Mouse (Mus musculus): ENCODE measurements around the gene Abhd8. TPM values are rescaled to one million over a fixed set of nuclear protein-coding genes. Genes with fewer than 3 reads are reported as not detected.
"Not testable (repeated sequence)": the region's sequence is repeated elsewhere in the genome, so short reads cannot be mapped to it uniquely, and the experiment has no call there.

Abhd8 gene
- polyA plus RNA-seq, 1 experiment from 2014 or later = 15.2 TPM

- H3K4me3 ChIP-seq (ENCODE audit: low read depth, low read length) = no peak overlapping the region
- no peaks in the 10 kb centered on the region for H3K9me3 ChIP-seq (ENCODE audit: control insufficient read depth)
- no peaks in the 10 kb centered on the region for H3K4me1 ChIP-seq (replicated peaks; ENCODE audit: control insufficient read depth, insufficient read depth, low read length)
- no peaks in the 10 kb centered on the region for H3K27me3 ChIP-seq (replicated peaks; ENCODE audit: control insufficient read depth, insufficient read depth, low read length)
- no peak overlapping the region for H3K27ac ChIP-seq (ENCODE audit: low read depth, low read length)
- H3K9ac ChIP-seq (ENCODE audit: low read depth, low read length) = no peak overlapping the region
- no peak overlapping the region for H3K4me2 ChIP-seq (replicated peaks; ENCODE audit: low read depth)
- peak; percentile 83 for TF ChIP-seq CTCF (IDR thresholded peaks at IDR 0.05; ENCODE audit: low read depth)
- WGBS = under 1% methylated on average over 7 of the region's 7 CpGs
- ATAC-seq = no peak
- H3K36me3 ChIP-seq (ENCODE audit: control insufficient read depth, insufficient read depth) = no peaks in the 10 kb centered on the region
Observed at GRCm38 (mm10) chr8:71441404-71441803, 22.1 kb downstream of the Abhd8 start.

- no peaks in the 10 kb centered on the region for H3K4me1 ChIP-seq (replicated peaks; ENCODE audit: control insufficient read depth, insufficient read depth, low read length)
- H3K27ac ChIP-seq (ENCODE audit: low read depth, low read length) = no peak overlapping the region
- TF ChIP-seq CTCF (IDR thresholded peaks at IDR 0.05; ENCODE audit: low read depth) = no peak
- H3K4me2 ChIP-seq (replicated peaks; ENCODE audit: low read depth) = no peak overlapping the region
- ATAC-seq = no peak
- no peak overlapping the region for H3K9ac ChIP-seq (ENCODE audit: low read depth, low read length)
- no peak overlapping the region for H3K4me3 ChIP-seq (ENCODE audit: low read depth, low read length)
- H3K36me3 ChIP-seq (ENCODE audit: control insufficient read depth, insufficient read depth) = no peaks in the 10 kb centered on the region
- H3K27me3 ChIP-seq (replicated peaks; ENCODE audit: control insufficient read depth, insufficient read depth, low read length) = no peaks in the 10 kb centered on the region
- no peaks in the 10 kb centered on the region for H3K9me3 ChIP-seq (ENCODE audit: control insufficient read depth)
- WGBS = 47% methylated on average over 3 of the region's 3 CpGs
Observed at GRCm38 (mm10) chr8:71437041-71437440, 26.4 kb downstream of the Abhd8 start.

GRCm38 (mm10) chr8:71432935-71433334 lies 30.5 kb downstream of the Abhd8 start:
- not testable (repeated sequence) for ATAC-seq; H3K27ac ChIP-seq (ENCODE audit: low read depth, low read length); H3K36me3 ChIP-seq (ENCODE audit: control insufficient read depth, insufficient read depth); H3K27me3 ChIP-seq (replicated peaks; ENCODE audit: control insufficient read depth, insufficient read depth, low read length); H3K4me2 ChIP-seq (replicated peaks; ENCODE audit: low read depth); H3K4me3 ChIP-seq (ENCODE audit: low read depth, low read length); H3K9me3 ChIP-seq (ENCODE audit: control insufficient read depth); H3K4me1 ChIP-seq (replicated peaks; ENCODE audit: control insufficient read depth, insufficient read depth, low read length); H3K9ac ChIP-seq (ENCODE audit: low read depth, low read length)
- 97% methylated on average over 1 of the region's 1 CpGs for WGBS

GRCm38 (mm10) chr8:71422121-71422520 lies 41.3 kb downstream of the Abhd8 start:
- no peak for ATAC-seq
- H3K4me1 ChIP-seq (replicated peaks; ENCODE audit: control insufficient read depth, insufficient read depth, low read length) = no peaks in the 10 kb centered on the region
- H3K4me3 ChIP-seq (ENCODE audit: low read depth, low read length) = no peak overlapping the region
- TF ChIP-seq CTCF (IDR thresholded peaks at IDR 0.05; ENCODE audit: low read depth) = no peak
- H3K36me3 ChIP-seq (ENCODE audit: control insufficient read depth, insufficient read depth) = no peaks in the 10 kb centered on the region
- no peaks in the 10 kb centered on the region for H3K9me3 ChIP-seq (ENCODE audit: control insufficient read depth)
- H3K27me3 ChIP-seq (replicated peaks; ENCODE audit: control insufficient read depth, insufficient read depth, low read length) = no peaks in the 10 kb centered on the region
- H3K4me2 ChIP-seq (replicated peaks; ENCODE audit: low read depth) = no peak overlapping the region
- H3K27ac ChIP-seq (ENCODE audit: low read depth, low read length) = no peak overlapping the region
- H3K9ac ChIP-seq (ENCODE audit: low read depth, low read length) = no peak overlapping the region

GRCm38 (mm10) chr8:71411535-71412273 lies 51.8 kb downstream of the Abhd8 start:
- no peak for ATAC-seq
- no peak for TF ChIP-seq CTCF (IDR thresholded peaks at IDR 0.05; ENCODE audit: low read depth)
- Histone ChIP-seq H3K9ac (ENCODE audit: low read depth, low read length) (no peak overlapping the region), H3K27ac (ENCODE audit: low read depth, low read length) (no peak overlapping the region), H3K36me3 (ENCODE audit: control insufficient read depth, insufficient read depth) (peaks cover 12% of the 10 kb centered on the region; the same call in 1 of the 2 replicates), H3K9me3 (ENCODE audit: control insufficient read depth) (no peaks in the 10 kb centered on the region), H3K4me1 (replicated peaks; ENCODE audit: control insufficient read depth, insufficient read depth, low read length) (no peaks in the 10 kb centered on the region), H3K4me2 (replicated peaks; ENCODE audit: low read depth) (no peak overlapping the region), H3K4me3 (ENCODE audit: low read depth, low read length) (no peak overlapping the region), H3K27me3 (replicated peaks; ENCODE audit: control insufficient read depth, insufficient read depth, low read length) (no peaks in the 10 kb centered on the region)
- 38% methylated on average over 11 of the region's 11 CpGs for WGBS

GRCm38 (mm10) chr8:71408231-71408630 lies 55.2 kb downstream of the Abhd8 start:
- H3K27ac ChIP-seq (ENCODE audit: low read depth, low read length) = no peak overlapping the region
- H3K4me2 ChIP-seq (replicated peaks; ENCODE audit: low read depth) = no peak overlapping the region
- TF ChIP-seq CTCF (IDR thresholded peaks at IDR 0.05; ENCODE audit: low read depth) = no peak
- peaks cover 12% of the 10 kb centered on the region; the same call in 1 of the 2 replicates for H3K36me3 ChIP-seq (ENCODE audit: control insufficient read depth, insufficient read depth)
- no peak overlapping the region for H3K4me3 ChIP-seq (ENCODE audit: low read depth, low read length)
- H3K9ac ChIP-seq (ENCODE audit: low read depth, low read length) = no peak overlapping the region
- 95% methylated on average over 4 of the region's 4 CpGs for WGBS
- no peaks in the 10 kb centered on the region for H3K27me3 ChIP-seq (replicated peaks; ENCODE audit: control insufficient read depth, insufficient read depth, low read length)
- H3K4me1 ChIP-seq (replicated peaks; ENCODE audit: control insufficient read depth, insufficient read depth, low read length) = 0 out of 2 replicates have a peak, but pooled peaks cover 4% of the 10 kb centered on the region
- H3K9me3 ChIP-seq (ENCODE audit: control insufficient read depth) = no peaks in the 10 kb centered on the region
- no peak for ATAC-seq
